10 mouse cellular contexts compared by ENCODE assay signal in genomic region chr4:49480896-49481295, GRCm38 (mm10). TPM values are rescaled to one million over a fixed set of nuclear protein-coding genes. Genes with fewer than 3 reads are reported as not detected.
DNase-seq lines count a peak whose midpoint lies in the region; ATAC-seq and TF ChIP-seq lines count a peak whose summit lies in the region.
"Had no signal": no experiment of that assay in that cellular context is flagged by ENCODE, and none has a peak within 500 bp of the region (broad histone marks: within the 10 kb centered on the region; RNA-seq: fewer than 3 reads in every experiment).

No protein-coding gene starts in this region.

- H3K4me3 ChIP-seq in forebrain, postnatal 0 days (ENCODE audit: low read depth, low read length), result no peak overlapping the region
- no peak overlapping the region for H3K4me3 ChIP-seq in forebrain, embryonic 11.5 days (ENCODE audit: low read depth, low read length)

- no peaks in the 10 kb centered on the region for H3K9me3 ChIP-seq in forebrain, postnatal 0 days (ENCODE audit: low read length)
- H3K9me3 ChIP-seq in forebrain, embryonic 11.5 days (ENCODE audit: control insufficient read depth, low read length), result no peaks in the 10 kb centered on the region

- H3K4me2 ChIP-seq in forebrain, postnatal 0 days (ENCODE audit: low read depth), result no peak overlapping the region
- no peak overlapping the region for H3K4me2 ChIP-seq in forebrain, embryonic 11.5 days (ENCODE audit: low read depth, low read length, severe bottlenecking)

- DNase-seq in urinary bladder, postnatal 36 days (ENCODE audit: low spot score in 2 of 2), result peak; percentile 5 to 7
- no peak for DNase-seq in urinary bladder, adult 2 months (ENCODE audit: low spot score)
- peak; percentile 48 for DNase-seq in large intestine, adult 2 months (ENCODE audit: low read depth, low spot score)
- peak; percentile 4 for DNase-seq in lung, postnatal 36 days
- DNase-seq in forebrain, postnatal 0 days, result no peak
- DNase-seq in cerebellum, postnatal 4 days (ENCODE audit: low spot score in 2 of 2), result no peak
- no peak for DNase-seq in forebrain, embryonic 11.5 days (ENCODE audit: low spot score)
- DNase-seq: gastrocnemius, postnatal 10 days had no signal

- 13% methylated on average over 3 of the region's 3 CpGs for WGBS in large intestine, adult 2 months
- 67% methylated on average over 3 of the region's 3 CpGs for WGBS in forebrain, postnatal 0 days
- 66% methylated on average over 3 of the region's 3 CpGs for WGBS in forebrain, embryonic 11.5 days

- TF ChIP-seq CTCF in forebrain, postnatal 0 days (IDR thresholded peaks at IDR 0.05; ENCODE audit: low read depth), result no peak

- H3K27me3 ChIP-seq in forebrain, postnatal 0 days (ENCODE audit: insufficient read depth, low read length), result no peaks in the 10 kb centered on the region
- H3K27me3 ChIP-seq in forebrain, embryonic 11.5 days (ENCODE audit: control insufficient read depth, insufficient read depth, low read length), result no peaks in the 10 kb centered on the region

- H3K36me3 ChIP-seq in forebrain, postnatal 0 days (ENCODE audit: insufficient read depth), result no peaks in the 10 kb centered on the region
- H3K36me3 ChIP-seq in forebrain, embryonic 11.5 days (ENCODE audit: control insufficient read depth, insufficient read depth, low read length), result no peaks in the 10 kb centered on the region

- H3K9ac ChIP-seq in forebrain, postnatal 0 days, result no peak overlapping the region
- H3K9ac ChIP-seq in forebrain, embryonic 11.5 days (ENCODE audit: low read length), result no peak overlapping the region

- no peaks in the 10 kb centered on the region for H3K4me1 ChIP-seq in forebrain, postnatal 0 days (ENCODE audit: insufficient read depth)
- no peaks in the 10 kb centered on the region; the same call in 1 of the 2 replicates for H3K4me1 ChIP-seq in forebrain, embryonic 11.5 days (replicated peaks; ENCODE audit: control insufficient read depth, insufficient read depth, low read length)

- no peak overlapping the region for H3K27ac ChIP-seq in forebrain, postnatal 0 days (ENCODE audit: low read depth, low read length)
- H3K27ac ChIP-seq in forebrain, embryonic 11.5 days (ENCODE audit: low read depth, low read length), result no peak overlapping the region

- ATAC-seq in forebrain, postnatal 0 days, result no peak
- ATAC-seq in forebrain, embryonic 11.5 days (replicated peaks; ENCODE audit: low FRiP score), result no peak

RNA-seq across cellular contexts. Expression of gene Acnat1, which starts 7.2 kb away (rescaled TPM):
- polyA plus RNA-seq in urinary bladder, adult 2 months (2012; rRNA removed), result not detected in 2 replicates
- 6.5 and 11.9 TPM in 2 replicates for polyA plus RNA-seq in large intestine, adult 2 months (2012; rRNA removed)
- 0.43 TPM in 1 of 2 replicates, not detected in the other for total RNA-seq in forebrain, postnatal 0 days (2014; rRNA removed)
- not detected in 2 replicates for polyA plus RNA-seq in forebrain, postnatal 0 days (2015; fragmentation: Nextera tagmentation; extraction: Ambion mirVana)
- not detected in 2 replicates for polyA plus RNA-seq in forebrain, embryonic 11.5 days (2014; fragmentation: Nextera tagmentation; extraction: Ambion mirVana)
- total RNA-seq: gastrocnemius, postnatal 10 days had no signal
- polyA plus RNA-seq: testis, adult 2 months had no signal

RNA-seq across cellular contexts. Expression of gene Baat, which starts 25.5 kb away (rescaled TPM):
- not detected in 2 replicates for polyA plus RNA-seq in urinary bladder, adult 2 months (2012; rRNA removed)
- 0.52 and 0.99 TPM in 2 replicates for polyA plus RNA-seq in large intestine, adult 2 months (2012; rRNA removed)
- not detected in 2 replicates for total RNA-seq in forebrain, postnatal 0 days (2014; rRNA removed)
- 0.10 TPM in 1 of 2 replicates, not detected in the other for polyA plus RNA-seq in forebrain, postnatal 0 days (2015; fragmentation: Nextera tagmentation; extraction: Ambion mirVana)
- 0.21 and 0.35 TPM in 2 replicates for polyA plus RNA-seq in forebrain, embryonic 11.5 days (2014; fragmentation: Nextera tagmentation; extraction: Ambion mirVana)
- total RNA-seq: hematopoietic stem cell, adult 5-6 weeks had no signal
- polyA plus RNA-seq: testis, adult 2 months had no signal

RNA-seq across cellular contexts. Expression of gene Mrpl50, which starts 40.0 kb away (rescaled TPM):
- 12.1 and 14.4 TPM in 2 replicates for polyA plus RNA-seq in urinary bladder, adult 2 months (2012; rRNA removed)
- polyA plus RNA-seq in large intestine, adult 2 months (2012; rRNA removed), result 6.1 and 6.2 TPM in 2 replicates
- 49.3 and 55.2 TPM in 2 replicates for total RNA-seq in forebrain, postnatal 0 days (2014; rRNA removed)
- polyA plus RNA-seq in forebrain, postnatal 0 days (2015; fragmentation: Nextera tagmentation; extraction: Ambion mirVana), result 74.1 and 74.6 TPM in 2 replicates
- 91.2 and 96.8 TPM in 2 replicates for polyA plus RNA-seq in forebrain, embryonic 11.5 days (2014; fragmentation: Nextera tagmentation; extraction: Ambion mirVana)

RNA-seq across cellular contexts. Expression of gene Zfp189, which starts 40.1 kb away (rescaled TPM):
- 2.2 and 2.7 TPM in 2 replicates for polyA plus RNA-seq in urinary bladder, adult 2 months (2012; rRNA removed)
- 0.20 and 0.32 TPM in 2 replicates for polyA plus RNA-seq in large intestine, adult 2 months (2012; rRNA removed)
- 9.2 and 11.3 TPM in 2 replicates for total RNA-seq in forebrain, postnatal 0 days (2014; rRNA removed)
- polyA plus RNA-seq in forebrain, postnatal 0 days (2015; fragmentation: Nextera tagmentation; extraction: Ambion mirVana), result 3.7 and 4.1 TPM in 2 replicates
- polyA plus RNA-seq in forebrain, embryonic 11.5 days (2014; fragmentation: Nextera tagmentation; extraction: Ambion mirVana), result 13.2 and 14.5 TPM in 2 replicates

Comparison
In these comparisons a context has a peak if more than half of its experiments do, and no peak if none do; other contexts are left out.
1. DNase-seq: peak in urinary bladder, postnatal 36 days (2 of 2), large intestine, adult 2 months (single experiment) and lung, postnatal 36 days (single experiment); none in urinary bladder, adult 2 months (single experiment), forebrain, postnatal 0 days (single experiment), cerebellum, postnatal 4 days (0 of 2) and forebrain, embryonic 11.5 days (single experiment).